Mouse (Mus musculus): ENCODE results near the gene Cma1.
"Not testable (repeated sequence)": the region's sequence is repeated elsewhere in the genome, so short reads cannot be mapped to it uniquely, and the experiment has no call there.

Gene Cma1

GRCm38 (mm10) chr14:55944575-55944974, at the start of gene Cma1:
Gene Cma1, minus strand, starts transcription at chr14:55944675.
- no peak for DNase-seq (ENCODE audit: low read depth in 1 of 2, low spot score in 2 of 2)

GRCm38 (mm10) chr14:55987464-55987863, 43.0 kb upstream of the Cma1 start:
- DNase-seq (ENCODE audit: low read depth in 1 of 2, low spot score in 2 of 2): not testable (repeated sequence)

- not testable (repeated sequence) for DNase-seq (ENCODE audit: low read depth in 1 of 2, low spot score in 2 of 2)
These were observed 19.4 kb upstream of the Cma1 start for GRCm38 (mm10) chr14:55963900-55964299.

DNA sequence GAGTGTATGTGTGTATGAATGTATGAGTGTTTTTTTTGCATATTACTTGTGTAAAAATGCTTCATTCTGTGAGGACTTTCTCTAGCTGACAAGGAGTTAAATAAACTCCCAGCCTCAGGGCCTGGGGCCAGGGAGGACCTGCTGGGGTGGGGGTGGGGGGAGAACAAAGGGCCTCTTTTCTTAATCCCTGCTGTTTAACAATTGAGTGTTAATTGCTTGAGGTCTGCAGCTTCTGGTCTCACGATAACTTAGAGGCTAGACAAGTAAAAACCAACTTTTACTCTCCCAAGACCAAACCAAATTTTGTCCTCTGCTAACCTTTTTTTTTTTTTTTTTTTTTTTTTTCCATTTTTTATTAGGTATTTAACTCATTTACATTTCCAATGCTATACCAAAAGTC, 18.8 kb upstream of the Cma1 start:
- DNase-seq (ENCODE audit: low read depth in 1 of 2, low spot score in 2 of 2): no peak

- no peak for DNase-seq (ENCODE audit: low read depth in 1 of 2, low spot score in 2 of 2)
These were observed 6.0 kb upstream of the Cma1 start, which contains the start of gene Cma2 for GRCm38 (mm10) chr14:55950346-55951030. Gene Cma2, plus strand, starts transcription at chr14:55950980.

DNA sequence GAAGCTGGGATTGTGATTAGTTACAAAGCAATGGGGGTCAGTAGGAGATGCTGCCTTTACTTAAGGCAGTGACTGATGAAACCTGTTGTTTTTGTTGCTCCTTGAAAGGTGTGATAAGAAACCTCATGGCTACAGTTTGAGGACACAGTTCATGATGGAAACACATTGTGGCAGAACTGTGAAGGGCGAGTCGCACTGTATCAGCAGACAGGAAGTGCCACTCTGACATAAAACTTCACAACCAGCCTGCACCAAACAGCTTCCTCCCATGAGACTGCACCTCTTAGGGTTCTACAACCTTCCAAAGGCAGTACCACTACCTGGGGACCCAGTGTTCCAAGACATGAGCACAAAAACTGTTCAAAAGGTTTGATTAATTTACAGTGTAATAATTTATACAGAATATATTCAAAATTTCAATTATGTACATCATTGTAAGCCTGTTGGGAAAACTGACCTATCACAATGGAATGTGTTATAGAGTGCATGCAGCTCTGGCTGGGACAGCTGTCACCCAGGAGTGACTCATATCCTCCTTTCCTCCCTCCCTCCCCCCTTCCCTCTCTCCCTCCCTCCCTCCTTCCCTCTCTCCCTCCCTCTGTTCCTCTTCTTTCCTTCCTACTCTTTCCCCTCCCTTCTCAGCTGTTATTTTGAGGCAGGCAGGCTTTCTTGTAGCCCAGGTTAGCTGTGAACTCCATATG, 1.9 kb upstream of the Cma1 start:
- no peak for DNase-seq (ENCODE audit: low read depth in 1 of 2, low spot score in 2 of 2)

DNA sequence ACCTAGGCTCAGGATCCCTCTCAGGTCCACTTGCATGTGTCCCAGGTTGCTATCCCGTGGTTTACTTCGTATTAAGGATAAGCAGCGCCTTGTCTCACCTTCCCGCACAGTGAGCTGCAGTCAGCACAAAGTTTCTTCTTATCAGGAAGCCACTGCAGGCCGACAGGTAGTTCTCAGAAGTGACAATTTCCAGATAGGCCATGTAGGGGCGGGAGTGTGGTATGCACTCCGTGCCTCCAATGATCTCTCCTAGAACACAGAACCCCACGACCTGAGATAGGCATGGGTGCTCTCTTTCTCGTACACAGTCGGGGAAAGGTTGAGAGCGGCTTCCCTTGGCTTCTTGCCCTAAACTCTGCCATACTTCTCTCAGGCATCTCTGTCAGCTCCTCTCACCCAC, 874 bp downstream of the Cma1 start:
- no peak for DNase-seq (ENCODE audit: low read depth in 1 of 2, low spot score in 2 of 2)

GRCm38 (mm10) chr14:55940070-55940800, 4.2 kb downstream of the Cma1 start:
- DNase-seq (ENCODE audit: low read depth in 1 of 2, low spot score in 2 of 2): no peak

DNA sequence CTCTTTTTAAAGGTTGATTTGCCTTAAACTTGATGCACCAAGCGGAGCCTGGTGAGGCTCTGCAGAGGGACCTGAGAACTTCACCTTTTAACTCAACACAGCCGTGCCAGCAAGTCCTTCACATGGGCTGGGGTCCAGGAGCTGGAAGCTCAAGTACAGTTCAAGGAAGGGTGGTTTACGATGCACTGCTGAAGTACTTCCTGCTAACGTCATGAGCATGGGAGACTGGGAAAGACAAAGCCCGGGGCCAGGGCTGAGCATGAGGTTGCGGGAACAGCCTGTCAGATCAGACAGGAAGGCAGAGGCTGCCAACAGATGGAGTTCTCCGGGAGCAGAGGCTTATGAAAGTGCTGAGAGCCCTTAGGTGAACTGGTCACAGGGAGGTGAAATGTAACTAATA, 10.9 kb downstream of the Cma1 start:
- no peak for DNase-seq (ENCODE audit: low read depth in 1 of 2, low spot score in 2 of 2)

DNA sequence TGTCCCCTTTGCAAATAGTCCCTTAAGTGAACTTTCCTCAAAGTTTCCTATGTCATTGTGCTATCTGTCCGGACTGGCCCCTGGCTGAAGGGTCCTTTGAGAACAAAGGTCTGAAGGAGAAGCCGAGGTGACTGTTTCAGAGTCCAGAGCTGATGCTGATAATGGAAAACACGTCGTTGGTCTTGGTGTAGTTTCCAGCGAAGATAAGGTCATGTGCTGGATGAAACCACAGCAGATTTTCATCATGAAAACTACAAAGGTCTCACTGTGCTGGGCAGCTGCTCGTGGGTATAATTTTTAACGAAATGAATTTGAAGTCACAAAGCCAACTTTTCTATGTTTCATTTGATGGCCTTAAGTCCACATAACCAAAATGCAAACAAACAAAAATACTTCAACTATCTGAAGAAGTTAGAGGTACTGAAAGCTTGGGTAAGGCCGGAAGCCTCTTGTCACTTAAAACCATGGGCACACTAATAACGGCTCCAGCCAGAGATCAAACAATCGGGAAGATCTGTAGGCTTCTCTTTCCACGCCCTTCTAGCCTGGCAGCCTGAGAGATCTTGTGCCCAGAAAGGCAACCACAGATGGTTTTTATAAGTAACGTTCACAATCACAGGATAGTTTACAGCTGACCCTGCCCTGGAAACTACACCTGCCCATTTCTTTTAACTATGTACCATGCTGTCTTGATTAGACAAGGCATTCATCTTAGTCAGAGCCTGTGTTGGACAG, 15.0 kb downstream of the Cma1 start:
- DNase-seq (ENCODE audit: low read depth in 1 of 2, low spot score in 2 of 2): no peak

DNA sequence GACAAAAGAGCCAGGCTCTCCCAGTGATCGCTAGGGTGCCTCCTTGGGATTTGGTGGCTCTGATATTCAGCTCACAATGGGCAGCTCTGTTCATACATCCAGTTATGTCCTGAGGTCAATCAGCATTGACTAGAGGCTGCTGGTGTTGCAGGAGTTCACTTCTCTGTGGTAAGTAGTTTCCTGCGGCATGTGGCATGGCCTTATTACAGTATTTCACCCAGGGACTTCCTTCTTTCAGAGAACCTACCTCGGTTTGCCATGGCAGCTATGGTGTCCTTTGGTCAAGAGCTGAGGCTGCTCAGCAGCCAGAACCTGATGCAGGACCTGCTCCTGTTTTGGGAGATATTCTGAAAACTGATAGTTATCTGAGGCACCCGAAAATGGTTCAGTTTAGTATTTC, 17.6 kb downstream of the Cma1 start:
- DNase-seq (ENCODE audit: low read depth in 1 of 2, low spot score in 2 of 2): no peak

GRCm38 (mm10) chr14:55922475-55923232, 21.8 kb downstream of the Cma1 start:
- no peak for DNase-seq (ENCODE audit: low read depth in 1 of 2, low spot score in 2 of 2)

- peak in 1 of 2 experiments; percentile 27 for DNase-seq (ENCODE audit: low read depth in 1 of 2, low spot score in 2 of 2)
These were observed 26.0 kb downstream of the Cma1 start for GRCm38 (mm10) chr14:55918240-55919082.

GRCm38 (mm10) chr14:55913406-55913805, 31.1 kb downstream of the Cma1 start:
- no peak for DNase-seq (ENCODE audit: low read depth in 1 of 2, low spot score in 2 of 2)

GRCm38 (mm10) chr14:55905518-55905917, 39.0 kb downstream of the Cma1 start:
- DNase-seq (ENCODE audit: low read depth in 1 of 2, low spot score in 2 of 2): no peak

GRCm38 (mm10) chr14:55900414-55900755, 44.1 kb downstream of the Cma1 start:
- no peak for DNase-seq (ENCODE audit: low read depth in 1 of 2, low spot score in 2 of 2)

GRCm38 (mm10) chr14:55899701-55900413, 44.6 kb downstream of the Cma1 start, which contains the start of gene Sdr39u1:
Gene Sdr39u1, minus strand, starts transcription at chr14:55900293.
- DNase-seq (ENCODE audit: low read depth in 1 of 2, low spot score in 2 of 2): peak in 1 of 2 experiments; percentile 33

DNA sequence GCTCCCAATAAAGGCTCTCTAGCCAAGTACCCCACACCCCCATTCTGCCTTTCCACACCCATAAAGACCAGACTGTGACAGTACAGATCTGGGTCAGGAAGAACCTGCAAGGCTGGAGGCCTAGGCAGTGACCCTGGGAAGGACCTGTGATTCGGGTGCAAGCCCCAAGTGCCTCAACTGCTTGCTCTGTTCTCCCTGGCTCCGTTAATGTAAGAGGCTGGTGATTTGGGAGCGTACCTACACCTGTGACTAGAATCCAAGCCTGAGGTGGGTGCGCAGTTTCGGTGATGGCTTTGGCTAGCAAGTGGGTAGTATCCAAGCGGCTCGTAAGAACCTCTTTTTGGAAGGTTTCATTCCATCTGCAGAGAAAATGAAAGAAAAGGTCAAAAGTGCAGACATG, 45.5 kb downstream of the Cma1 start:
- no peak for DNase-seq (ENCODE audit: low read depth in 1 of 2, low spot score in 2 of 2)

DNA sequence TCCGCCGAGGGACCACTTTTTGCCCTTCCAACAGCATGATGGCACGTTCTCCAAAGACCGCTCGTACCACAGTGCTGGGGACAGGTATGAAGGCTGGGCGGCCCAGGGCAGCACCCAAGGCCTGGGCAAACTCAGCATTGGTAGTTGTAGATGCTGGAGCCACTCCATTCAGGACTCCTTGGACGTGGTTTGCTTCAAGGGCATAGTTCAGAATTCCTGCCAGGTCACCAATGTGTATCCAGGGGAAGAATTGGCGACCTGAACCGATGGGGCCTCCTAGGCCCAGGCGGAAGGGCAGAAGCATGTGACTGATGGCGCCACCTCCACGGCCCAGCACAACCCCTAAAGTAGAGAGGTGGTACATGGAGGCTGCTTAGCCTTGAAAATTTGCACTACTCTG, 46.8 kb downstream of the Cma1 start:
- DNase-seq (ENCODE audit: low read depth in 1 of 2, low spot score in 2 of 2): no peak
